Comparison of ENCODE assay signal across 13 mouse cellular contexts in genomic region chr12:84805228-84805842, GRCm38 (mm10). TPM values are rescaled to one million over a fixed set of nuclear protein-coding genes. Genes with fewer than 3 reads are reported as not detected.
DNase-seq lines count a peak whose midpoint lies in the region; ATAC-seq lines count a peak whose summit lies in the region.
"Had no signal": no experiment of that assay in that cellular context is flagged by ENCODE, and none has a peak within 500 bp of the region (broad histone marks: within the 10 kb centered on the region; RNA-seq: fewer than 3 reads in every experiment).

No protein-coding gene starts in this region.

- no peak overlapping the region for H3K27ac ChIP-seq in embryonic facial prominence, embryonic 11.5 days (replicated peaks; ENCODE audit: low read depth, low read length)
- H3K27ac ChIP-seq: forebrain, embryonic 12.5 days; hindbrain, embryonic 15.5 days; midbrain, embryonic 13.5 days had no signal

- no peak overlapping the region for H3K4me3 ChIP-seq in embryonic facial prominence, embryonic 11.5 days (ENCODE audit: low read depth, low read length)
- H3K4me3 ChIP-seq: forebrain, embryonic 12.5 days; hindbrain, embryonic 15.5 days; midbrain, embryonic 13.5 days had no signal

- no peaks in the 10 kb centered on the region for H3K4me1 ChIP-seq in embryonic facial prominence, embryonic 11.5 days (ENCODE audit: control insufficient read depth, insufficient read depth, low read length)
- H3K4me1 ChIP-seq: forebrain, embryonic 12.5 days; hindbrain, embryonic 15.5 days; midbrain, embryonic 13.5 days had no signal

- H3K36me3 ChIP-seq in embryonic facial prominence, embryonic 11.5 days (replicated peaks; ENCODE audit: control insufficient read depth, insufficient read depth, low read depth, low read length), result no peaks in the 10 kb centered on the region
- H3K36me3 ChIP-seq: forebrain, embryonic 12.5 days; hindbrain, embryonic 15.5 days; midbrain, embryonic 13.5 days had no signal

- no peaks in the 10 kb centered on the region for H3K27me3 ChIP-seq in embryonic facial prominence, embryonic 11.5 days (ENCODE audit: control insufficient read depth, insufficient read depth, low read length)
- H3K27me3 ChIP-seq: forebrain, embryonic 12.5 days; hindbrain, embryonic 15.5 days; midbrain, embryonic 13.5 days had no signal

- no peak overlapping the region for H3K4me2 ChIP-seq in embryonic facial prominence, embryonic 11.5 days (ENCODE audit: low read depth, low read length)
- H3K4me2 ChIP-seq: forebrain, embryonic 12.5 days; hindbrain, embryonic 15.5 days; midbrain, embryonic 13.5 days had no signal

- 0 out of 2 replicates have a peak, but pooled peaks have one; percentile 24 for ATAC-seq in embryonic facial prominence, embryonic 11.5 days (replicated peaks; ENCODE audit: insufficient number of reproducible peaks, low FRiP score, low TSS enrichment, low read depth)
- no peak for ATAC-seq in megakaryocyte-erythroid progenitor cell, adult 5-6 weeks (replicated peaks; ENCODE audit: low FRiP score, low TSS enrichment, poor library complexity, severe bottlenecking)
- ATAC-seq: midbrain, embryonic 13.5 days had no signal

- DNase-seq in cerebellum, adult 9-11 months, result peak; percentile 45
- no peak for DNase-seq in cerebellum, postnatal 14 days
- DNase-seq in embryonic facial prominence, embryonic 11.5 days (ENCODE audit: low spot score), result no peak
- peak; percentile 16 to 62 for DNase-seq in kidney, postnatal 25 days
- peak; percentile 91 for DNase-seq in lung, postnatal 36 days
- no peak for DNase-seq in spleen, postnatal 36 days (ENCODE audit: low spot score in 2 of 2)
- no peak for DNase-seq in urinary bladder, postnatal 4 days (ENCODE audit: low spot score in 2 of 2)
- DNase-seq: adrenal gland, adult 8-10 months; cerebellum, postnatal 10 days had no signal

- no peak overlapping the region for H3K9ac ChIP-seq in embryonic facial prominence, embryonic 11.5 days (replicated peaks; ENCODE audit: low read length)
- H3K9ac ChIP-seq: forebrain, embryonic 12.5 days; hindbrain, embryonic 15.5 days; midbrain, embryonic 13.5 days had no signal

- 70% methylated on average over 9 of the region's 9 CpGs for WGBS in embryonic facial prominence, embryonic 11.5 days

- H3K9me3 ChIP-seq in embryonic facial prominence, embryonic 11.5 days (replicated peaks; ENCODE audit: control insufficient read depth, low read length), result no peaks in the 10 kb centered on the region
- H3K9me3 ChIP-seq: forebrain, embryonic 12.5 days; hindbrain, embryonic 15.5 days; midbrain, embryonic 13.5 days had no signal

RNA-seq across cellular contexts. Expression of gene Isca2, which starts 32.3 kb away (rescaled TPM):
- polyA plus RNA-seq in embryonic facial prominence, embryonic 11.5 days (2014; fragmentation: Nextera tagmentation; extraction: Ambion mirVana), result 128 and 136 TPM in 2 replicates
- total RNA-seq in megakaryocyte-erythroid progenitor cell, adult 5-6 weeks (2014; fragmentation: Nextera tagmentation), result 178 and 198 TPM in 2 replicates
- 66.4 and 79.4 TPM in 2 replicates for total RNA-seq in megakaryocyte-erythroid progenitor cell, adult 5-6 weeks (2017)

RNA-seq across cellular contexts. Expression of gene Npc2, which starts 32.4 kb away (rescaled TPM):
- polyA plus RNA-seq in embryonic facial prominence, embryonic 11.5 days (2014; fragmentation: Nextera tagmentation; extraction: Ambion mirVana), result 72.6 and 73.9 TPM in 2 replicates
- 50.9 and 53.2 TPM in 2 replicates for total RNA-seq in megakaryocyte-erythroid progenitor cell, adult 5-6 weeks (2014; fragmentation: Nextera tagmentation)
- 34.6 and 41.4 TPM in 2 replicates for total RNA-seq in megakaryocyte-erythroid progenitor cell, adult 5-6 weeks (2017)

Comparison
In these comparisons a context has a peak if more than half of its experiments do, and no peak if none do; other contexts are left out.
1. DNase-seq: peak in cerebellum, adult 9-11 months (single experiment), kidney, postnatal 25 days (2 of 2) and lung, postnatal 36 days (single experiment); none in cerebellum, postnatal 14 days (0 of 2), embryonic facial prominence, embryonic 11.5 days (single experiment), spleen, postnatal 36 days (0 of 2) and urinary bladder, postnatal 4 days (0 of 2).